Mouse (Mus musculus) embryo, embryonic 11 days (tissue): Measurements from ENCODE around the gene Fam71d.

Experiments used
- DNase-seq: peaks from one replicate; pipeline ENCODE4 v3.0.0-alpha.2; 2015

Fam71d gene

GRCm38 (mm10) chr12:78691325-78691724 lies at the start of gene Fam71d:
Fam71d (plus strand) TSS chr12:78691535.
- DNase-seq = no peak

DNA sequence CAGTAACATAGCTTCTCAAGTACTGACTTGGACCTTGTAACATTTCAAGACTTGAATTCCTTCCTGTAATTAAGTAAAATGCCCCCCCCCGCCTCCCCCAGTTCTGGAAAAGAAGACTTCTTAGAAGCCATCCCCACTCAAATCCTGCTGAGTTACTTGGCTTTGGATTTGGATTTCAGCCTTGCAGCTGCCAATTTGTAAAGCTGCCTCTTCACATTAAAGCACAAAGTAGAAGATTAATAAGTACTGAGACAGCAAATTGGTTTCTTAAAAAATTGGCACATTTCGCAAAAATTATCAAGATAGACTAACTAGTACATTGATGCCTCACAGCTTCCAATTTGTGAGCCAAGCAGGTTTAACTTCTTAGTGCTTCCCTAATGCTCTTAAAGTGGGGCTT lies 47.6 kb upstream of the Fam71d start:
- DNase-seq = no peak

DNA sequence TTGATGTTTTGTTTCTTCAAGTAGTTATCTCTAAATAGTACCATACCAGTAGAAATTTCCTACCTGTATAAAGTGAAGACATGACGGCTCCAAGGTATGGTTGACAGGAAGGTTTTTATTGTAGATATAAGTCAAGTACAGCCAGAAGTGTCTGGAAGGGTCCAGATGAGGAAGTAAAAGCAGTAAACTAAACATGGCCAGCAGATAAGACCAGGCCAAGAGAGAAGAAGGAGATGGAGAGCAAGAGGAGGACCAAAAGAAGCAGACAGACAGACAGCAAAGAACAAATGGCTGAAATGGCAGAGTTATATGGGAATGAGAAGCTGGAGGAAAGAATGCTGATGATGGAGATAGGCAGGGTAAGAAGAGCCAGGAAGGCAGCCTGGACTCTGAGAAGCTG lies 46.1 kb upstream of the Fam71d start:
- no peak for DNase-seq

- DNase-seq = no peak
Measured at GRCm38 (mm10) chr12:78659718-78660304, 31.5 kb upstream of the Fam71d start.

- DNase-seq = no peak
Measured at GRCm38 (mm10) chr12:78678101-78678806, 13.1 kb upstream of the Fam71d start.

- no peak for DNase-seq
Measured at GRCm38 (mm10) chr12:78678807-78679189, 12.5 kb upstream of the Fam71d start.

- DNase-seq = no peak
Measured at GRCm38 (mm10) chr12:78681048-78681447, 10.3 kb upstream of the Fam71d start.

DNA sequence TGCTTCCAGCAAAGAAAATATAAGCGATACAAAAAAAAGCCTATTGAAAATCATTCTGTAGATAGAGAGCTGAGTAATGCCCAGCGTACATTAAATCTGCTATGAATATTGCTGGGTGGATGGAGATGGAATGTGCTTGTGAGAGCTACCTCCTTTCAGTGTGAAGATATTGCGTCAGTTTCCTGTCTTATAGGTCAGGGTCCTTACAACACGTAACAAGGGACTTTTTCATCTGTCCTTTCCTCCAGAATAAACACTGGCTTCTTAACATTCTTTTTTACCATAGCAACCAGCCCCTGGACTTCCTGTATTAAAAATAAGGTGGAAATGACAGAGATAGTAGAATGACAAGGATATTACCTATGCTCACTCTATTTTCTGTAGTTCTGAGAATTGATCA lies 9.1 kb upstream of the Fam71d start:
- DNase-seq = no peak

DNA sequence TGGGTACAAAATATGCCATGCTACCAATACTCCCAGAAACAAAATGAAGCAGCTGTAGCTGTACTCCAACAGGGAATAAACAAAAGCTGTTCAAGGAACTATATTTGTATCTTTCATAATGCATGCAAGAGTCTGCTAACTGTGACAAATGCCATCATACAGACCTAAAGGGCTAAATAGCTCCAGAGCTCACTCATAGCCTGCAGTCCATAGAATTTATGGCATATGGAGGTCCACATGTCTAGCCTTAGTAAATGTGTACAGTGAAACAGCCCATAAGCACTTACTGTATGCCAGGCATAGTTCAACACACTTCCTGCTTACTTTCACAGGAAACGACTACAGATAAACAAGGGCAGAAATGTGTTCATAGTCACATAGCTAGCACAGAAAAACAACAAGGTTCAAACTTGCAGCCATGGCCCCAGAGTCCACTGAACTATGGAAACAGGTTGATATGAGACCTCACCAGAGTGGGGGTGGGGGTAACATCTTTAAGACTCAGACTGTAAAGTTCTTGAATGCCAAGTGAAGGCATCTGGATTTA lies 5.6 kb upstream of the Fam71d start:
- DNase-seq = no peak

DNA sequence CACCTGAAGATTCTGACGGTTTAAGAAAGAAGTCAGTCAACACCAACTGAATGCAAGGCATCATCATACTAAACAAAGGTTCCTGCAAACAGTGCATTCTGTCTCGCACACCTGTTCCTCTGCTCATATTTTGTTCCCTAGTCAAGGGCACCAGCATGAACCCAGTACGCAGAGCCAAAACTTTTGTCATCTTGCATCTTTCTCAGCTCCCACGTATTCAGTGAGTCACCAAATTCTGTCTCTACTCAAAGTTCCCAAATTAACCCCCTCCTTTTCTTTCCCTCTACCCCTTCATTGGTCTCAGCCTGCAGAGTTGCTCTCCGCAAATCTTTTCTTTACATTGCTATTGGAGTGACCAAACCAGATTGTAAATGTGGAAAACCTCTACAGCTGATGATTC lies 2.5 kb upstream of the Fam71d start:
- DNase-seq = no peak

- DNase-seq = no peak
Measured at GRCm38 (mm10) chr12:78693281-78693680, 1.9 kb downstream of the Fam71d start.

- DNase-seq = no peak
Measured at GRCm38 (mm10) chr12:78717783-78718182, 26.4 kb downstream of the Fam71d start.

GRCm38 (mm10) chr12:78727723-78728122 lies 36.4 kb downstream of the Fam71d start:
- no peak for DNase-seq

- no peak for DNase-seq
Measured at GRCm38 (mm10) chr12:78739633-78740032, 48.3 kb downstream of the Fam71d start.

DNA sequence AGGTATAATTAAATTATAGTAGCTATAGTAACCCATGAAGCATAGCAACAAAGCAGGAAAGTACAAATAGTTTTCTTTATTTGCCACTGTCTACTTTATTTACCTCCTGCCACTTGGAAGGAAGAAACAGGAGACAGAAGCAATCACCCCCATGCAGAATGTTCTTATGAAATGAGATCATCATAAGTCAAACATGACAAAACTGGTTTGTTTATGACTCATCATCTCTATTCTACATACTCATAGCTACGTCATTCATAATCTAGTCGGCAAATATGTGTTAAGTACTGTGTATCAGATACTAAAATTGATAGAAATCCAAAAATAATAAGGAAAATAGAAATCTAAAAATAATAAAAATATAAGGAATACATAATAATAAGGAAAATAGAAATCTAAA lies 49.0 kb downstream of the Fam71d start:
- DNase-seq = no peak

- DNase-seq = no peak
Measured at GRCm38 (mm10) chr12:78746226-78746625, 54.9 kb downstream of the Fam71d start.

DNA sequence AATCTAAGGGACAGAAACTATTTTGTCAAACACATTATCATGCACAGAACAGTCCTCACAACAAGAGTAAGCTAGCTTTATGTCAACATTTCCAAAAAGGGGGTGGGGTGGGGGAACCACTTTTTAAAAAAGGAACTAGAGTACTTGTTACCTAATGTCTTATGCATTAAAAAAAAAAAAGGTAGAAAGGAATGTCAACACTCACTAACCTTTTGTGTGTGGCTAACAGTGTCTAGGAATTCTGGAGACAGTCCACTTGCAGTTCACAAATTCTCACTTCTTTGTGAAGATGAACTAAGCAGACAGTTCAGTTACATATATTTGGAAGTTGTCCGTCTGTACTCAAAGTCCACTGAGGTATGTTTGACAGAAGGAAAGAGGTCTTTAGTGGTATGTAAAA lies 56.1 kb downstream of the Fam71d start:
- no peak for DNase-seq

GRCm38 (mm10) chr12:78748113-78748512 lies 56.8 kb downstream of the Fam71d start:
- peak; percentile 46 for DNase-seq

DNA sequence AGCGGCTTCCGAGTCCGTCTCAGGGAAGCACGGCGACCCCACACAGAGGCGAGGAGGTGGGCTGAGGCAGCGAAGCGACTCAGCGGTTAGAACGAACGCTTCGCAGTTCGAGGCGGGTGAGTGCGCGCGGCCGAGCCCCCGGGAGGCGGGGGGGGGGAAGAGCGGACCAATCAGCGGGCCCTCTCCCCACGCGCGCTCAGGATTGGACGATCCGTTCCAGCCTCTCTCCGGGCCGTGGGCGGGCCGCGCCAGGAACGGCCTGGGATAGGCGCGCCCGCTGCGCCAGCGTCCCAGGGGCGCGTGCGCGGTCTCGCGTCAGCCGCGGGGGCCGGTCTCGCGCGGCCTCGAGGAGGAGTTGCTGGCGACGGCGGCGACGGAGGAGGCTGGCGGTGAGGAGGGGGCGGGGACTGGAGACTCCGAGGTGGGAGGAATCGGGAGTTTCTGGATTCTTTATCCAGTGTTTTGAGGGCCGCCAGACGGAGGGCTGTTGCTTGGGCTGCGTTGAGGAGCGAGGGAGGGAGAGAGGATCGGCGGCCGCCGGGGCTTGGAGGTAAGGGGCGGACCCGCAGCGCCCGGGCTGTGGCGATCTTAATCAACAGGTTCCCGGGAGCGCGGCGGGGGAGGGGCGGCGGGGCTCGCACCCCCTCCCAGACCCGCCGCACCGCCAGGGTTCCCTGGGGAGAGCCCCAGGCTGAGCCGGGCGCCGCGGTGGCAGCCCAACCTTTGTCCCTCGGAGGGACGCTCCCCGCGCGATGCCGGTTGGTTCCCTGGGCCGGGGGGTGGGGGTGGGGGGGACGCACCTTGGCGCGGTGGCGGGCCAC lies 57.4 kb downstream of the Fam71d start, which contains the start of gene Mpp5:
Mpp5 (plus strand) TSS at position 351 of the 821 bp plus-strand sequence.
- DNase-seq = peak; percentile 99

- DNase-seq = peak; percentile 76
Measured at GRCm38 (mm10) chr12:78749378-78749801, 58.1 kb downstream of the Fam71d start.

GRCm38 (mm10) chr12:78761979-78762378 lies 70.6 kb downstream of the Fam71d start:
- DNase-seq = no peak

DNA sequence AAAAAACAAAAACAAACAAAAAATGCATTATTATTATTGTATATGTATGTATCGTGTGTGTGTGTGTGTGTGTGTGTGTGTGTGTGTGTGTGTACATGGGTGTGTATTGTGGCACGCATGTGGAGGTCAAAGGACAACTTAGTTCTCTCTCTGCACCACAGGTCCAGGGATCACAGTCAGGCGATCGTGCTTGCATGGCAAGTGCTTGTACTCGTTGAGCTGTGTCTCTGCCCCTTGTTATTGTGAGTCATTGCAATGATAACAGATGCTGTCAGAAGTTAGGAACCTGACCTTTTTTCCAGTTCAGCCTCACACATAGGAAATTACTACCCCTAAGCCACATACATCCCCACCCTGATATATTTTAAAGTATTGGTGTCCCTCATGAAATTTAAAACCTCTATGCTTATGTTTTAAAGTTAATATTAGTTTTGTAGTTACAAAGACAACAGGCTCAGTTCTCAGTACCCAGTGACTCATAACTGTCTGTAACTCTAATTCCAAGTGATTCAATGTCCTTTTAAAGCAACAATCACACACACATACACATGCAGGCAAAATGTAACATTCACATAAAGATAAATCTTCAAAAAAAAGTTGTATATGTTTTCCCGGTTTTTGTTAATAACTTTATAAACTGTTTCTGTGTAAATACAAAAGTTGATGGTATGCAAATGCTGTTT lies 77.8 kb downstream of the Fam71d start:
- no peak for DNase-seq

DNA sequence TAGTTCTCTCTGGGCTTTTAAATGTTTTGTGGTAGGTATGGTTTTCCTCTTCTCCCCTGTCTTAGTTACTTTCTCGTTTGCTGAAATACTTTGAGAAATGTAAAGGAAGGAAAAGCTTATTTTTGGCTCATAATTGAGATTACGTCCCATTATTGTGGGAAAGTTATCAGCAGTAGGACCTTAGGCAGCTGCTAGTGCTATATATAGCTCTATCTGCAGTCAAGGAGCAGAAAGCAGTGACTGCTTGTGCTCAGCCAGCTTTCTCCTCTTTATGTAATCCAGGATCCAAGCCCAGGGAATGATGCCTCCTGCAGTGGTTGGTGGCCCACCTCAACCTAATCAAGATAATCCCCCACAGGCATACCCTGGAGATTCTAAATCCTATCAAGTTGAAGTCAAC lies 81.9 kb downstream of the Fam71d start:
- DNase-seq = no peak
